Mouse (Mus musculus): Measurements from ENCODE around the gene Tmem119. TPM values are rescaled to one million over a fixed set of nuclear protein-coding genes. Genes with fewer than 3 reads are reported as not detected.
"Not testable (repeated sequence)": the region's sequence is repeated elsewhere in the genome, so short reads cannot be mapped to it uniquely, and the experiment has no call there.

Tmem119 gene
- polyA plus RNA-seq, 1 experiment, result not detected

GRCm38 (mm10) chr5:113812638-113813037 lies 12.3 kb upstream of the Tmem119 start:
- H3K4me3 ChIP-seq (ENCODE audit: insufficient read depth, low read depth, low read length), result no peak overlapping the region
- H3K27ac ChIP-seq (ENCODE audit: insufficient read depth, low read depth, low read length), result no peak overlapping the region
- 97% methylated on average over 2 of the region's 2 CpGs for WGBS
- peaks cover 12% of the 10 kb centered on the region for H3K4me1 ChIP-seq (ENCODE audit: control insufficient read depth, insufficient read depth, low read length)
- TF ChIP-seq POLR2A (IDR thresholded peaks at IDR 0.05; ENCODE audit: insufficient read depth, low read depth, low read length) (no peak), CTCF (IDR thresholded peaks at IDR 0.05; ENCODE audit: insufficient read depth, low read depth, low read length) (no peak)

DNA sequence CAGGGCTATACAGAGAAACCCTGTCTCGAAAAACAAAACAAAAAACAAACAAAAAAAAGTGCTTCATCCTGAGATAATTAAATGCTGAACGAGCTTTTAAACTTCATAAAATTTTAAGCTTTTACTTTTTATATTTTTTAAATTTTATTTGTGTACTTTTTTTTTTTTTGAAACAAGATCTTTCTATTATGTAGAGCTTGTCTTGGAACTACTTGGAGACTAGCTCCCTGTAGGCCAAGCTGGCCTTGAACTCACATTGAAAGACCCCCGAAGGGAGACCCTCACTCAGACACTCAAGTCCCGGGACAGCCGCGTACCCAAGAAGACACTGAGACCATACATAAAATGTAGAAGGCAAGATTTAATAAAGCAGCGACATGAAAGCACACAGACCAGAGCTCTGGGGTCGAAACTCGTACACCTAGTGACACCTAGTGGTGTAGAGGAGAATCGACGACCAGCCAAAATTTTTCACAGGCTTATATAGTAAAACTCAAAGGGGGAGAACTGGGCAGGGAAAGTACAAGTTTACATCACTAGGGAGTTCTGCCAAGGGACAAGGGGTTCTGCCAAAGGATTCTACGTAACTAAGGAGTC lies 11.6 kb upstream of the Tmem119 start:
- H3K27ac ChIP-seq (ENCODE audit: insufficient read depth, low read depth, low read length); H3K4me3 ChIP-seq (ENCODE audit: insufficient read depth, low read depth, low read length): not testable (repeated sequence)
- peaks cover 12% of the 10 kb centered on the region for H3K4me1 ChIP-seq (ENCODE audit: control insufficient read depth, insufficient read depth, low read length)
- WGBS, result 20% methylated on average over 11 of the region's 12 CpGs

DNA sequence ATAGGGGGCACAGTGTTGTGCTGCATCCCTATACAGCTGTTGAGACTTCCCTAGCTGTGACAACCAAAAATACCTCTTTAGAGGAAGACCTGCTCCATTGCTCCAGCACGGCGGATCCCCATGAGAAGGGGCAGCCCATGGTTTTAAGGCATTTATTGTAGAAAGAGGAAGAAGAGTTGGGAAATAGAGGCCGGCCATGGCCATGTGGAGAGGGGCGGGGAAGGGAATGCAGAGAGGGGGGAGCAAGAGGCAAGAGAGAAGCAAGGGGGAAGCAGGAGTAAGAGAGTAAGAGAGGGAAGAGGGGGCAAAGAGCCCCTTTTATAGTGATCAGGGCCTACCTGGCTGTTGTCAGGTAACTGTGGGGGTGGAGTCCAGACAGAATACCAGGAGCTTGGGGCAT lies 9.8 kb upstream of the Tmem119 start:
- Histone ChIP-seq H3K4me3 (ENCODE audit: insufficient read depth, low read depth, low read length) (no peak overlapping the region), H3K4me1 (ENCODE audit: control insufficient read depth, insufficient read depth, low read length) (peaks cover 5% of the 10 kb centered on the region), H3K27ac (ENCODE audit: insufficient read depth, low read depth, low read length) (no peak overlapping the region)
- 90% methylated on average over 4 of the region's 4 CpGs for WGBS
- TF ChIP-seq CTCF (IDR thresholded peaks at IDR 0.05; ENCODE audit: insufficient read depth, low read depth, low read length) (no peak), POLR2A (IDR thresholded peaks at IDR 0.05; ENCODE audit: insufficient read depth, low read depth, low read length) (no peak)

DNA sequence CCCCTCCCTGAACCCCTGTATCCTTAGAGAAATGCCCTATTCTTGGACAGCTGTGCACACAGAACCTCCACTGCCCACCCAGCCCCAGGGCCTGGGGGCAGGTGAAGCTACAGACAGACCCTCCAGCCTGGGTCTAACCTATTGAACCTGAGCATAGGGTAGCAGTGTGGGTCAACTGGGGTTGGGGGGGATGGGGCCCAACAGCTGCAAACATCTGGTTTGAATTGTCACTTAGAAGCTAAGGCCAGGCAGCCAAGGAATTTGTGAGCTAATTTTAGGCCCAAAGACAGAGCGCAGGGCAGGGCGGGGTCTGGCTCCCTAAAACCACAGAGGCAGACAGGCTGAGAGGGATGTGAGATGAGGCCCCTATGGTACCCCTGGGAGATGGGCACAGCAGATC lies 7.9 kb upstream of the Tmem119 start:
- 95% methylated on average over 2 of the region's 2 CpGs for WGBS
- Histone ChIP-seq H3K4me3 (ENCODE audit: insufficient read depth, low read depth, low read length) (no peak overlapping the region), H3K4me1 (ENCODE audit: control insufficient read depth, insufficient read depth, low read length) (no peaks in the 10 kb centered on the region), H3K27ac (ENCODE audit: insufficient read depth, low read depth, low read length) (no peak overlapping the region)
- TF ChIP-seq CTCF (IDR thresholded peaks at IDR 0.05; ENCODE audit: insufficient read depth, low read depth, low read length) (no peak), POLR2A (IDR thresholded peaks at IDR 0.05; ENCODE audit: insufficient read depth, low read depth, low read length) (no peak)

DNA sequence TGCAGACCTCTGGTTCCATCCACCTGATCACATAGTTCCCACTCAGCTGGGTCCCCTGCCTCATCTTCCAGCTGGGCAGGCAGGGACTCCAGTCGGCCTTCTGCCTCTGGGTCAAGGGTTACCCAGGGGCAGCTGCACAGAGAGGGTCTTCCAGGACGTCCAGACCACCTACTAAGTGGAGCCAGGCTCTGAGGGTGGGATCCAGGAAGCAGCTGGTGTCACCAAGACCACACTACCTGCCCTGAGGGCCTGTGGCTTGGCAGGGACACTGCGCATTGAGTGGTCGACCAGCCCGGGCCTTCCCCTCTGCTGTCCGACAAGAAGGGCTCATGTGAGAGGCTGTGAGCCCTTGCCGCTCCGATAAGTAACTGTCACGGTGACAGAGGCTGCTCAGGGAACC lies 7.4 kb upstream of the Tmem119 start:
- 74% methylated on average over 9 of the region's 9 CpGs for WGBS
- Histone ChIP-seq H3K4me3 (ENCODE audit: insufficient read depth, low read depth, low read length) (no peak overlapping the region), H3K27ac (ENCODE audit: insufficient read depth, low read depth, low read length) (no peak overlapping the region), H3K4me1 (ENCODE audit: control insufficient read depth, insufficient read depth, low read length) (no peaks in the 10 kb centered on the region)
- TF ChIP-seq CTCF (IDR thresholded peaks at IDR 0.05; ENCODE audit: insufficient read depth, low read depth, low read length) (no peak), POLR2A (IDR thresholded peaks at IDR 0.05; ENCODE audit: insufficient read depth, low read depth, low read length) (no peak)

DNA sequence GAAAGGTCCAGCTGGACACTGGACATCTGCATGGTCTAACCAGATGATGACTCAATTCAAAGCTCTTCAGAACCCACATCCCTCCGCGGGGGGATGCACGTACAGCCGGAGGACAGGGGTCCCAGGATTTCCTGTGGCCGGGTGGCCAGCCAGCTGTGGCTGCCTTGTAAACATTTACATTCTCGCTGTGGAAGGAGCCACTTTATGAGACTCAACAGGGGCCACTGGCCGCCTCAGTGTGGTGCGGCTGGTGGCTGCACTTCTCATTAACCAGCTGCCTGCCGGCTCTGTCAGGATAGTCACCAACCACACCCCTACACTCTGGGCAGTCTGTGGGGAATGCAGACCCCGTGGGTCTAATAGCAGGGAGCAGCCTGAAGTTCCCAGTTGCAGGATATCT lies 6.1 kb upstream of the Tmem119 start:
- TF ChIP-seq POLR2A (IDR thresholded peaks at IDR 0.05; ENCODE audit: insufficient read depth, low read depth, low read length) (no peak), CTCF (IDR thresholded peaks at IDR 0.05; ENCODE audit: insufficient read depth, low read depth, low read length) (no peak)
- no peaks in the 10 kb centered on the region for H3K4me1 ChIP-seq (ENCODE audit: control insufficient read depth, insufficient read depth, low read length)
- no peak overlapping the region for H3K27ac ChIP-seq (ENCODE audit: insufficient read depth, low read depth, low read length)
- WGBS, result 36% methylated on average over 10 of the region's 10 CpGs
- no peak overlapping the region for H3K4me3 ChIP-seq (ENCODE audit: insufficient read depth, low read depth, low read length)

- Histone ChIP-seq H3K4me3 (ENCODE audit: insufficient read depth, low read depth, low read length) (no peak overlapping the region), H3K4me1 (ENCODE audit: control insufficient read depth, insufficient read depth, low read length) (peaks cover 4% of the 10 kb centered on the region), H3K27ac (ENCODE audit: insufficient read depth, low read depth, low read length) (no peak overlapping the region)
- 87% methylated on average over 9 of the region's 9 CpGs for WGBS
- TF ChIP-seq POLR2A (IDR thresholded peaks at IDR 0.05; ENCODE audit: insufficient read depth, low read depth, low read length) (no peak), CTCF (IDR thresholded peaks at IDR 0.05; ENCODE audit: insufficient read depth, low read depth, low read length) (no peak)
Measured at GRCm38 (mm10) chr5:113805301-113805700, 5.0 kb upstream of the Tmem119 start.

DNA sequence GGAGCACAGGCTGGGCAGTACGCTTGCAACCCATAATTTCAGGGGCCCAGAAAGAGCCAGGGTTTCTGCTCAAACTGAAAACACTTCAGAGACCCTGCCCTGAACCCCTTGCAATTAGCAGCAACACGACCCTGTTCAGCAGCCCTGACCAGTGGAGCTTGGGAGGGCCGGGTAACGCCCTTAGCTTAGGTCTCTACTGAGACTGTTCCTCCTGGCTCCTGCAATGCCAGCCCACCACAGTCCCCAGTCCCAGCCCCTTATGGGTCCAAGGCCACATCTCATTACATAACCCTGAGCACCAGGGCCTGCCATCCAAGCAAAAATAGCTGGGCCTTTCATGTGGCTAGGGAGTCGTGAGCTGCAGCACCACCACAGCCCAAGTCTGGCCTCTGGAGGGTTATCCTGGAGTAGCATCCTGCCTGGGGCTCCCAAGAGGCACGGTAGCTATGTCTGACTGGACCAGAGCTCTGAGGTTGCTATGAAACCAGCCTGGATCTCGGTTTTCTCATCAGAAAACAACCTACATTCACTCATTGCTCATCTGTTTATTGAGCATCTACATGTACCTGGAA lies 4.2 kb upstream of the Tmem119 start:
- Histone ChIP-seq H3K27ac (ENCODE audit: insufficient read depth, low read depth, low read length) (no peak overlapping the region), H3K4me3 (ENCODE audit: insufficient read depth, low read depth, low read length) (no peak overlapping the region), H3K4me1 (ENCODE audit: control insufficient read depth, insufficient read depth, low read length) (peaks cover 7% of the 10 kb centered on the region)
- TF ChIP-seq CTCF (IDR thresholded peaks at IDR 0.05; ENCODE audit: insufficient read depth, low read depth, low read length) (no peak), POLR2A (IDR thresholded peaks at IDR 0.05; ENCODE audit: insufficient read depth, low read depth, low read length) (no peak)
- WGBS, result 62% methylated on average over 7 of the region's 7 CpGs

- no peak overlapping the region for H3K27ac ChIP-seq (ENCODE audit: insufficient read depth, low read depth, low read length)
Measured at GRCm38 (mm10) chr5:113799691-113800090, 625 bp downstream of the Tmem119 start.

More at GRCm38 (mm10) chr5:113799691-113800090, 625 bp downstream of the Tmem119 start:
- whole genome bisulfite sequencing, result 55% methylated on average over 5 of the region's 5 CpGs
- TF ChIP-seq POLR2A (IDR thresholded peaks at IDR 0.05; ENCODE audit: insufficient read depth, low read depth, low read length) (no peak), CTCF (IDR thresholded peaks at IDR 0.05; ENCODE audit: insufficient read depth, low read depth, low read length) (no peak)
- 0 out of 2 replicates have a peak overlapping the region, but pooled peaks have one; percentile 2 for H3K4me3 ChIP-seq (ENCODE audit: insufficient read depth, low read depth, low read length)
- peaks cover 7% of the 10 kb centered on the region for H3K4me1 ChIP-seq (ENCODE audit: control insufficient read depth, insufficient read depth, low read length)
